Mouse (Mus musculus) left cerebral cortex, adult 8-10 months (tissue): Measurements from ENCODE around the gene Rhbg. TPM values are rescaled to one million over a fixed set of nuclear protein-coding genes. Genes with fewer than 3 reads are reported as not detected.
"Not testable (repeated sequence)": the region's sequence is repeated elsewhere in the genome, so short reads cannot be mapped to it uniquely, and the experiment has no call there.

Experiments
- DNase-seq, 2 experiments: peaks; one replicate each; pipeline ENCODE4 v3.0.0; 2022; ENCODE audit warnings: low spot score in 2 of 2
- total RNA-seq, 4 experiments: library from RNA; stranded (reverse); gene quantifications; 2 replicates each; pipeline ENCODE4 v1.2.4; 2022

Gene Rhbg
- total RNA-seq, result not detected

DNA sequence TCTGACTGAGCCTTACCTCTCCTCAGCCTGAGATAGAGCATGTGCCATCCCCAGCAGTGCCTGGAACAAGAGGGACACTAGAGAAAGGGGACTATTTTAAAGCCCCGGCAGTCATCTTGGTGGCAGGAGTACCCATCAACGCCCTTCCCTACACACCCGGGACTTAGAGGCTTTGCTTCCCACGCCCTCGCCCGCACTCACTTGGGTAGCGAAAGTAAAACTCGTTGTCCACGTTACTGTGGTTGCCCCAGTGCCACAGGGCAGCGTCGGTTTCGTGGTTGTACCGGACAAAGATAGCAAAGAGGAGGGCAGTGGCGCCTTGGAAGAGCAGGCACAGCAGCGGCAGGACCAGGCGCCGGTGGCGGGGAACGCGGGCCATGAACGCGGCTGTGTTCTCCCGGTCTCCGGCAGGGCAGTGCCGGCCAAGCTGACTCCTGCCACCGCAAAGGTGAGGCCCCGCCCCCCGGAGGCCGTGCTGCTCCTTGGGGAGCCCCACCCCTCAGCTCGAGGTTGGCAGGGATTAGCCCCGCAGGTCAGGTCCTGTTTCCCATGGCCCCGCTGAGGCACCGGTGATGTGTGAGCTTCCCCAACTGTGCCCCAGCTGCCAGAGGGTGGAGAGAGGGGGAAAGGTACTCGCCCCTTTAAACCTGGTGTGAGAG is at the start of gene Rhbg:
Rhbg (minus strand) TSS at position 442 of the 659 bp plus-strand sequence.
- DNase-seq, result no peak

DNA sequence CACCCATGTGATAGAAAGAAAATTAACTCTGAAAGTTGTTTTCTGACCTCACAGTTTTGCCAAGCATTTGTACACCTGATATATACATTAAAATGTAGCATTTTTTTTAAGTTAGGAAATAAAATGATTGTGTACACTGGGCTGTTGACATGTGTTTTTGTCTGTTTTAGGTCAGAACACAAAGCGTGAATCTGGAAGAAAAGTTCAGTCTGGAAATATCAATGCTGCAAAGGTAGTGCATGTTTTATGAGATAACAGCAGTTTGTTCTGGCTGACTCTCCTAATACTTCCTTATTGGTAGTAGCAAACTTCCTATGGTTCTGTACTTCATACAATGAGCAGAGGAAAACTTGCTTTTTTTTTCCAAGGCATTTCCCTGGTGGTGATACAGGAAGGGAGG is 44.7 kb upstream of the Rhbg start:
- DNase-seq, result no peak

DNA sequence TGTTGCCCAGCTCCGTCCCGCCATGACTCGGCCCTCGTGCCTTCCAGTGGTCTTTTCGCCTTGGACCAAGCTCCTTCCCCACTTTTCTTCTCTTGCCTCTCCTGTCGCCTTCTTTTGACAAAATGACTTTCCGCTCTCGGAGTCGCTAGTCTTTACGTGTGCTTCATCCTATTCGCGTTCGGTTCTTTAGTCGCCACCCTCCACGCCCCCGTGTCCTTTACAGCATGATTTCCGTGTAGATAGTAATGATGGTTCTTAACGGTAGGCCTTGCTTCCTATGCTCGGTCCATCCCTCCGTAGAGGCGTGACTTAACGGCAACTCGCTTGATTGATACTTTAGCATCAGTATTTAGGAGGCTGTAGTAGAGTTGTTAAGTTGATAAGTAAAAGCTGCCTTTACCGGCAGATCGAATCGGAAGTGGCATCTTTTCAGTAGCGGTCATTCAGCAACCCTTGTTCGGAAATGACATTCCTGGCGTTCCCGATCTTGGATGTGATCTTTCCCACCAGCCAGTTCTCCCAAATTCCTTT is 42.9 kb upstream of the Rhbg start:
- DNase-seq, result peak; percentile 8 to 62

DNA sequence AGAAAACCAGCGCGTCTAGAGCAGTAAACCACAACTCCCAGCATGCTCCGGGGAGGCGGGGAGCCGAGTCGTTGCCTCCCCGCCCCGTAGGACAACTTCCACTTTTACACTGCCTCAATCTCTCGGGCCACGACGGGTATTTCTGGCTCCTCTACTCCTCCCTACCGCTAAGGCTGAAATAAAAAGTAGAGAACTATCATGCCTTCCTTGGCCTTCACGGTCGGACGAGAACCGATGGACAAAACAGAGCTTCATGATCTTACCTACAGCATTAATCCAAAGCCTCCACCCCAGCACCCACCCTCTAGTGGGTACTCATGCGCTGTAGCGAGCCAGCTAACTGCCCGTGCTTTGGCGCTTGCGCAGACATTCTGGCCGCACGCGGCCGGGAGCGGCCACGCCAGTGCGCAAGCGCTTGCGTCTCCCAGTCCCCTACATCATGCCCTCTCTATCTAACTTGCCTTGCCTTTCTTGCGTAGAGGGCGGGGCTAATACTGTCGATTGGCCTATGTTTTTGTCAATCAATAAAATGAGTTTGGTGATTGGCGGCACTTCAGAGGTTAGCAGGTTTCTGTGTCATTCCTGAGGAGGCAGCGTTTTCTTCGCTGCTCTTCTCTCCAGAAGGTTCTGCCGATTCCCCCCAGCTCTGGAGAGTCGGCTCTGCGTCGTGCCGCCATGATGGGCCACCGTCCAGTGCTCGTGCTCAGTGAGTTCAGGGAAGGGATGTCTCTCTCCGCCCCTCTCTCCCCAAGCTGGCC is 42.2 kb upstream of the Rhbg start, which contains the start of the genes Tsacc and Cct3:
Tsacc (minus strand) TSS at position 439 of the 758 bp plus-strand sequence.
Cct3 (plus strand) TSS at position 556 of the 758 bp plus-strand sequence.
- peak; percentile 87 to 98 for DNase-seq

DNA sequence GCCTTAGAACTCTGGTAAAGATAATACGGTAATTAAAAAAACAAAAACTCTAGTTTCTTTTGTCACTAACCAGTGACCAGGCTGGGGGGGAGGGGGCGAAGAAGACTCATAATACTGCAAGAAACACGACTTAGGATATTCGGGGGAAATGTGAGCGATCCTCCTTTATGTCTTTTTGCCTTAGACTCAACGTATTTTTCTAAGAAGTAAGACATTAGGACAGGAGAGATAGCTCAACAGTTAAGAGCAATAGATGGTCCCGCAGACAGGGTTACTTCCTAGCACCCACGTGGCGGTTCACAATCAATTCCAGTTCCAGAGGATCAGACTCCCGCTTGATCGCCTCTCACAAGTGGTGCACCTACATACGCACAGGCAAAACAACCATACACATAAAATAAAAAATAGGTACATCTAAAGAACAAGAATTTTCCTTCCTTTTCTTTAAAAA is 41.6 kb upstream of the Rhbg start:
- peak in 1 of 2 experiments; percentile 28 for DNase-seq

DNA sequence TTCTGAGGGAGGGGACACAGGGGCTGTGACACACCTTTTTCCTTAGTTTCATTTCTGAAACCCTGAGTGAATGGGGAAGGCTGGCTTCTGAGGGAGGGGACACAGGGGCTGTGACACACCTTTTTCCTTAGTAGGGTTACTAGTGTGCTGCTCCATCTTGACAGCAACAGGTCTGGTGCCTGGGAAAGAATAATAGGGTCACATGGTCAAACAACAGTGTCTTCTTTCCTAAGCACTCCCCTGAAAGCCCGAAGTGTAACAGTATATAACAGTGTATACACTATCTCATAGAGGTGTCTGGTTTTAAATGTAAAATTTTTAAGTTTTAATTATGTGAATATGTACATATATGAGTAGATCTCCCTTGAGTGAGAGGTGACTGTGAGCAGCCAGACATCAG is 40.8 kb upstream of the Rhbg start:
- not testable (repeated sequence) for DNase-seq

DNA sequence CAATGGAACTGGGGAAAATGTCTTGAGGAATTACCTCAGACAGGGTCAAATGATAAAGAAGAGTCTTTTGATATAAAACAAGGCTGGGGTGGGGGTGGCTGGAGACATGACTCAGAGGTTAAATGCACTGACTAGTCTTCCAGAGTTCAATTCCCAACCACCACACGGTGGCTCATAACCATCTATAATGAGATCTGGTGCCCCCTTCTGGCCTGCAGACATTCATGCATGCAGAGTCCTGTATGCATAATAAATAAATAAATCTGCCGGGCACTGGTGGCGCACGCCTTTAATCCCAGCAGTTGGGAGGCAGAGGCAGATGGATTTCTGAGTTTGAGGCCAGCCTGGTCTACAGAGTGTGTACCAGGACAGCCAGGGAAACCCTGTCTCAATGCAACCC is 37.5 kb upstream of the Rhbg start:
- no peak for DNase-seq

DNA sequence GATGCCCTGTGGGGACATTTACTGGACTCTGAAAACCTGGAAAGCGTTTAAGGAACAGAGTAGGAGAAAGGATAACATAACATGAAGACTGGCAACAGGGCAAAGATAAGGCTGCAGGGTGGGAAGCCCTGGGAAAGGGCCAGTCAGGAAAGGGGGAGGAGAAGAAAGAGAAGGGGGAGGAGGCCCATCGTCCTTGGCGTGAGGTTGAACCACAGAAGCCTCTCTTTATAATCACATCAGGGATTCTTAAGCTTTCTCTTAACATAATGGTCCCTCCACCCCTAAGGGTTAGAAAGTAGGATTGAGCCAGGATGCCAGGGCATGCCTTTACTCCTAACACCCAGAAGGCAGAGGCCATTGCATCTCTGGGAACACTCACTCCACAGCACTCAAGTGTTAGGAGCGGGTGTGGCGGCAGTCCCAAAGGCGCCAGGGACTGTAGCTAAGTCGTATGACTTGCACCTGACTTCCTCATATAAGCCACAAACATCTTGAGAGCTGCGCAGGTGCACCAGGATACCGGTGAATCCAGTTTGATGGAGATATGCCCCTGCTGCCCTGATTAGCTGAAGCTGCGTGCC is 33.7 kb upstream of the Rhbg start:
- DNase-seq, result not testable (repeated sequence)

DNA sequence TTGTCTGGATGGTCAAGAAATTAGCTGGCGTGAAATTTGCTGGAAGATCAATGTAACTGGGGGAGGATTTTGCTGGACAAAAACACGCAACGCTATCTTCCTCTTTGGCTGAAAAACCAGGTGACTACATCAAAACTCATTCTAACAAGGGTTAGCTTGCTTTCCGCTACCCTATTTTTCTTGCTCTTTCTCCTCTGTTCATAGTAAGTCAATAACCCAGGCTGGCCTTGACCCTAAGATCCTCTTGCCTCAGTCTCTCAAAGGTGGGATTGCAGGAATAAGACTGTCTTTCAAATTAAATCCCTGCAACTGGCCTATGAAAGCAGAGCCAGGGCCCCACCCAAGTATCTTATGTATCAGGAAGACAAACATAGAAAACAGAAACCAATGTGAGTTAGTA is 32.6 kb upstream of the Rhbg start, which contains the start of gene Gm38392:
Gm38392 (minus strand) TSS at position 101 of the 400 bp plus-strand sequence.
- DNase-seq, result no peak

DNA sequence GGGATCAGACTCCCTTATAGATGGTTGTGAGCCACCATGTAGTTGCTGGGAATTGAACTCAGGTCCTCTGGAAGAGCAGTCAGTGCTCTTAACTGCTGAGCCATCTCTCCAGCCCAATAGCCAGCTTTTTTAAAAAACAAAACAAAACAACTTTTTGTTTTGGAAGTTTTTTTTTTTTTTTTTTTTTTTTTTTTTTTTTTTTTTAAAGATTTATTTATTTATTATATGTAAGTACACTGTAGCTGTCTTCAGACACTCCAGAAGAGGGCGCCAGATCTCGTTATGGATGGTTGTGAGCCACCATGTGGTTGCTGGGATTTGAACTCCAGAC is 31.0 kb upstream of the Rhbg start:
- DNase-seq, result not testable (repeated sequence)

DNA sequence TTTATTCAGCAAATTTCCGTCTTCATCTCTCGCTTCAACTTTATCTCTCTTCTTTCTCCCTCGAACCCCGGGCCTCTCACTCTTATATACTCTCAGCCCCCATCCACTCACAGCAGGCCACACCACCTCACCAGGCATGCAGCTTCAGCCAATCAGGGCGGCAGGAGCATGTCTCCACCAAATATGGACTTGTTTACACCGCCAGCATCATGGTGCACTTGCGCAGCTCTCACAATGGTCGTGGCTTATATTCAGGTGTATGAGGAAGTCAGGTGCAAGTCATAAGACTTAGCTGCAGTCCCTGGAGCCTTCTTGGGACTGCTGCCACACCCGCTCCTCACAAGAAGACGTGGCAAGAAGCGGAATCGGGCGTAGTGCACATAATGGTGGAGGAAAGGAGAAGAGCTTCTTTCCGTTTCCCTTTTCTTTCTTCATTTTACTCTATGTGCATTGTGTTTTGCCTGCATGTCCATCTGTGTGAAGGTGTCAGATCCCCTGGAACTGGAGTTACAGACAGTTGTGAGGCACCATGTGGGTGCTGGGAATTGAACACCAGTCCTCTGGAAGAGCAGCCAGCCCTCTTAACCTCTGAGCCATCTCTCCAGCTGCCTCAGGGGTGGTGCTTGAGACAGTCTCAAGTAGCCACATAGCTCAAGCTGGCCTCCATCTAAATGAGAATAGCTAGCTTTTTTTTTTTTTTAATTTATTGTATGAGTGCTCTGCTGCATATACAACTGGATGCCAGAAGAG is 30.5 kb upstream of the Rhbg start:
- DNase-seq, result not testable (repeated sequence)

DNA sequence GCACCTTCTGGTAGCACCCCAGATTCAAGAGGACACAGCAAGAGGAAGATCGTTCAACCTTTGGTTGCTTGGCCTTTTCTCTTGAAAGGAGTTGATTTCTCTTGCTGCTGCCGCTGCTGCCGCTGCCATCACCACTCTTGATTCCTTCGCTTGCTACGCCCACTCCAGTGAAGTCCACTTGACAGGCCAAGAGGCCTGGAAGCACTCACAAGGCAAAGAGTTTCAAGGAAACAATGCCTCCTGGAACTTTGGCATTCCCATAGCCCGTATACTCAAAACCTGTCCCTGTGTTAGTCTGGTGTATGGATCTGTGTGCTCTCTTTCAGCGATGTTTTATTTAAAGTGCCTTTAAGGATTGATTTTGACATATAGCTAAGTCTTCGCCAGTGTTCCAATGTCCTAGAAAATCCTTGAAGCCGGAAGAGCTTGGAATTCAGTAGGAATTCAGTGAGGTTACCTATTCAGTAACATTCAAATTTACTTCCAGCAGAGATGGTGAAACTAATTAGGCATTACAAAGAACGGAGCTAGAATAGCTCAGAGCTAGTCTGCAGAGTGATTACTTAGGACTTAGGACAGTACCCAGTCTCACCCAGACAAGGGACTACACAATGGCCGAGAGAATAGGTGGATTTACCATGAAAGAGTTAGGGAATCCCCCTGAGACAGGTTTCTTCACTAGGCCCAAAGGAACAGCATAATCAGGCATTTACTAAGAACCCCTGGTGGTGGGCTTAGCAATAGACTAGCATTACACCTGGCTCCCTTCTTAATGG is 26.8 kb upstream of the Rhbg start:
- not testable (repeated sequence) for DNase-seq

DNA sequence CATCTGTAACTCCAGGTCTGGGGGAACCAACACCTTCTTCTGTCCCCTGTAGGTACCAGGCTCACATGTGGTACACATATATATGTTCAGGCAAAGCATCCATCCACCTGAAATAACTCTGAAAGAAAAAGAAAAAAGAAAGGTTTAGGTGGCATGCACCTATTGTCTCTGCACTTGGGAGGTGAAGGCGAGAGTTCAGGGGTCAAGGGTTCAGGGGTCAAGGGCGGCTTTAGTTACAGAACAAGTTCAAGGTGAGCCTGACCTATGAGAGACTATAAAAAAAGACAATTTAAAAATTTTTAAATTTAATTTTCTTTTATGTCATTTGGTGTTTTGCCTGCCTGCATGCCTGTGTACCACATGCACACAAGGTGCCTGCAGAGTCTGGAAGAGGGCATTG is 25.5 kb upstream of the Rhbg start:
- DNase-seq, result no peak

DNA sequence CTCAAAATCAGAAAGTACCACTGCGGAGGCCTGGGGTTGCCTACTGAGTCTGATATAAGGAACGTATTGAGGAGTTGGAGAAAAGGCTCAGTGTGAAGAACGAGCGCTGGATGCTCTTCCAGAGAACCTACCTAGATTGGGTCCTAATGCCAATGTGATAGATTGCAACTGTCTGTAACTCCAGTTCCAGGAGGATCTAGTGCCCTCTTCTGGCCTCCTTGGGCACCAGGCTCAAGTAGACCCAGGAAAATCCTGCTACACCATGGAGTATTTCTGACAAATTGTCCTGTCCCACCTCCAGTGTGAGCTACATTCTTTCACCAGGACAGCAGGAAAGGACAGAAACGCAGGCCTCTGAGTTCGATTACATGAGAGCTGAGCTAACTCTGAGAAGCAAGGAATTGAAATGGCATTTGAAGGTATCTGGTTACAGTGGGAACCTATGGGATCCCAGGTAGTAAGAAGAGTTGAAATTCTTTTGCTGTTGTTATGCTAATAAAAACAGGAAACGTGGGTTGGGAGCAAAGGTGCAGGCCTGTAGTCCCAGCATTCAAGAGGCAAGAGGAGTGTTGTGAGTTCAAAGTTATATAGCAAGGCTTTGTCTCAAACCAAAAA is 22.1 kb upstream of the Rhbg start:
- DNase-seq, result no peak

DNA sequence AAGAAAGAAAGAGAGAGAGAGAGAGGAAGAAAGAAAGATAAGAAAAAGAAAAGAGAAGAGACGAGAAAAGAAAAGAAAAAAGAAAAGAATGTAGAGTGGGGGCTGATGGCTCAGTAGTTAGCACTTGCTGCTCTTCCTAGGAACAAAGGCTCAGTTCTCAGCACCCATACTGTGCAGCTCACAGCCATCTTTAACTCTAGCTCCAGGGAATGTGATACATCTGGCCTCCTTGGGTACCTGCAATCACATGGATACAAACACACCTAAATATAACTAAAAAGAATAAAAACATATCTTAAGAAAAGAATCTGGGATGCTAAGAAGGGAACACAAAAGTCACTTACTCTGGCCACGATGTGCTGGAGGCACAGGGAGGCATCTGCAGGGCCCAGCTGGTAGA is 21.6 kb upstream of the Rhbg start:
- DNase-seq, result no peak

DNA sequence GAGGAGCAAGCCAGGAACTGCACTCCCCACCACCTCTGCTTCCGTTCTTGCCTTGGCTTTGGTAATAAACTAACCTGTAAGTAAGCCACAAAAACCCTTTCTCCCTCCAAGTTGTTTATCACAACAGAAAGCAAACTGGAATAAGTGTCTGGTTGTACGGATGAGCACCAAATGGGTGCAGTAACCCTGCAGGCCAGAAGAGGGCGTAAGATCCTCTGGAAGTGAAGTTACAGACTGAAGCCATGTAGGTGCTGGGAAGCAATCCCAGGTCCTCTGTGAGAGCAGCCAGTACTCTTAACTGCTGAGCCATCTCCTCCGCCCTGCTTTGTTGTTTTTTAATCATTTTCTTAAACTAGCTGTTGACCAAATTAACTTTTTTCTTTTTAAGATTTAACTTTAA is 19.5 kb upstream of the Rhbg start:
- no peak for DNase-seq

DNA sequence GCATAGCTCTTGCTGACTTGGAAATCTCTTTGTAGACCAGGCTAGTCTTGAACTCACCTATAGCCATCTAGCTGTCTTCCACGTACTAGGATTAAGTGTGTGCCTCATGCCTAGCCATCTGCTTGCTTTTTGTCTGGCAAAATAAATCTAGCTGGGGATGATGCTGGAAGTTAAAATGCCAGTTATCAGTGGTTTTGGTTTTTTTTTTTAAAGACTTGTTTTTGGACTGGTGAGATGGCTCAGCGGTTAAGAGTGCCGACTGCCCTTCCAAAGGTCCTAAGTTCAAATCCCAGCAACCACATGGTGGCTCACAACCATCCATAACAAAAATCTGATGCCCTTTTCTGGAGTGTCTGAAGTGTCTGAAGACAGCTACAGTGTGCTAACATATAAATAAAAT is 17.4 kb upstream of the Rhbg start:
- DNase-seq, result no peak

DNA sequence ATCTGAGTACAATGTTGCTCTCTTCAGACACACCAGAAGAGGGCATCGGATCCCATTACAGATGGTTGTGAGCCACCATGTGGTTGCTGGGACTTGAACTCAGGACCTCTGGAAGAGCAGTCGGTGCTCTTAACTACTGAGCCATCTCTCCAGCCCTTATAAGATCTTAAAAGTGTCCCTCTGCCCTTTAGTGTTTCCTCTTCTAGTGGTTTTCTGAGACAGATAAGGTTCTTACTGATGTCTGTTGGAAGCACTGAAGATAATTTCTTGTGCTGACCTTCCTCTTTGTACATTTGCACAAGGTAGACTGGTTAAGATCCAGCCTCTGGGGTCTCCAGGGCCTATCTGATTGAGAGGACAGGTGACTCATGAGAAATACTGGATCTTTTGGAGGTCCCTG is 16.8 kb upstream of the Rhbg start:
- DNase-seq, result not testable (repeated sequence)

DNA sequence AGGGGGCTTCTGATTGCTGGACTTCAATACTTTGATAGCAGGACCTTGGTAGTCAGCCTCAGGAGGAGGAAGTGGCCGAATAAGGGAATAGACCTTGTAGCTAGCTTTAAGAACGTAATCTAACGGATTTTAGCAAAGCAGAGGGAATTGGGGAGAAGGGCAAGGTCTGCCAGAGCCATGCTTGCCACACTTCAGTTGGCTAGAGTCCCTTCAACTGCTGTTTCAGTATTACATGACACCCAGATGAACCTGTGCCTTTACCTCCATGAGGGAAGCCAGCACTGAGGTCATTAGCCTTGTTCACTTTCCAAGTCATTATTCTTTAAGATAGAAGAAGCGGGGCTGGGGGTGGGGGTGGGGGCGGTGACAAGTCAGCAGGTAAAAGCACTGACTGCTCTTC is 14.5 kb upstream of the Rhbg start:
- no peak for DNase-seq

DNA sequence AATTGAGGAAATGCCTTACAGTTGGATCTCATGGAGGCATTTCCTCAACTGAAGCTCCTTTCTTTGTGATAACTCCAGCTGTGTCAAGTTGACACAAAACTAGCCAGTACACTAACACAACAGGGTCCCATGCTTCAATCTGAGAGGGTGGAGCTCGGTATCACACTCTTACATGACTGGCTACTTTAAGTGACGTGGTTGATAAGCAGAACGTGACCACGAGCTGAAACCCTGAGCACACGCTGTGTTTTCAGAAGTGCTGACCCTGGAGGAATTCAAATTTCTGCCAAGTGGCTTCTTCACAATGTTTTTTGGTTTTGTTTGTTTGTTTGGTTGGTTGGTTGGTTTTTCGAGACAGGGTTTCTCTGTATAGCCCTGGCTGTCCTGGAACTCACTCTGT is 13.5 kb upstream of the Rhbg start:
- not testable (repeated sequence) for DNase-seq
